Mouse (Mus musculus) liver, embryonic 14.5 days (tissue): ENCODE data around the gene Lekr1. TPM values are rescaled to one million over a fixed set of nuclear protein-coding genes. Genes with fewer than 3 reads are reported as not detected.

ENCODE experiments used
- ATAC-seq: fragments of 200-750 bp; cut with Nextera tagmentation; 2 replicates; pipeline ENCODE4 v1.8.0; 2017; ENCODE audit warnings: moderate number of reproducible peaks, mild to moderate bottlenecking, moderate library complexity; ENCODE audit not compliant: insufficient read depth
- DNase-seq, 3 experiments: peaks; one replicate each; pipeline ENCODE4 v3.0.0-alpha.2; 2012 to 2013; ENCODE audit warnings: low read depth in 3 of 3, low spot score in 3 of 3
- H3K27ac ChIP-seq: fragments of 300-500 bp; sonication (generic); 2 replicates; pipeline ENCODE4 v1.5.1; 2014; ENCODE audit warnings: moderate library complexity, mild to moderate bottlenecking, control low read depth, inconsistent platforms
- H3K27me3 ChIP-seq: fragments of 300-500 bp; sonication (generic); 2 replicates; pipeline ENCODE4 v1.6.1; 2014; ENCODE audit warnings: mild to moderate bottlenecking, low read length, moderate library complexity; ENCODE audit not compliant: control insufficient read depth, insufficient read depth
- H3K36me3 ChIP-seq: fragments of 300-500 bp; sonication (generic); replicated peaks from 2 replicates; pipeline ENCODE4 v1.6.1; 2014; ENCODE audit warnings: low read depth; ENCODE audit not compliant: control insufficient read depth, insufficient read depth
- H3K4me1 ChIP-seq, 2 experiments: fragments of 200-500 bp in 1 of 2; fragments of 300-500 bp in 1 of 2; sonication (generic) in 1 of 2; replicated peaks; 2 replicates each; pipeline ENCODE4 v1.6.1; 2012 to 2014; ENCODE audit warnings: antibody characterized with exemption in 1 of 2, inconsistent platforms in 1 of 2, low read length in 1 of 2; ENCODE audit not compliant: control insufficient read depth in 2 of 2, insufficient read depth in 2 of 2
- H3K4me2 ChIP-seq: fragments of 300-500 bp; sonication (generic); 2 replicates; pipeline ENCODE4 v1.6.1; 2014; ENCODE audit warnings: low read depth, mild to moderate bottlenecking, control low read depth, moderate library complexity
- H3K4me3 ChIP-seq, 2 experiments: fragments of 200-500 bp in 1 of 2; fragments of 300-500 bp in 1 of 2; sonication (generic) in 1 of 2; 2 replicates each; pipeline ENCODE4 v1.5.1; 2012 to 2014; ENCODE audit warnings: low read depth in 2 of 2, low read length in 2 of 2, mild to moderate bottlenecking in 2 of 2, control low read depth in 1 of 2, inconsistent platforms in 1 of 2, moderate library complexity in 1 of 2; ENCODE audit not compliant: insufficient read depth in 1 of 2
- H3K9ac ChIP-seq: fragments of 300-500 bp; sonication (generic); replicated peaks from 2 replicates; pipeline ENCODE4 v1.6.1; 2014; ENCODE audit warnings: mild to moderate bottlenecking, control low read depth, moderate library complexity
- H3K9me3 ChIP-seq: fragments of 300-500 bp; sonication (generic); 2 replicates; pipeline ENCODE4 v1.6.1; 2016; ENCODE audit warnings: low read length, mixed read lengths; ENCODE audit not compliant: control insufficient read depth
- CTCF ChIP-seq: IDR thresholded peaks from 2 replicates; pipeline ENCODE4 v1.5.1; 2016; ENCODE audit warnings: antibody characterized with exemption, low read depth, control low read depth
- EP300 ChIP-seq: IDR thresholded peaks from 2 replicates; pipeline ENCODE4 v1.6.1; 2016; ENCODE audit warnings: antibody characterized with exemption, low read depth
- WGBS: fragments of 180-500 bp; shearing (Covaris S2); extraction: QIAGEN DNeasy Blood & Tissue Kit; methylation state at CpG from one replicate; pipeline ENCODE4 v1.1.7; 2014; ENCODE audit not compliant: insufficient replicate concordance; 5-methylcytosine and 5-hydroxymethylcytosine counted together
- polyA plus RNA-seq, 2 experiments: library from polyadenylated mRNA; depleted of rRNA in 1 of 2; stranded (reverse) in 1 of 2; unstranded in 1 of 2; fragments of >200 nt; fragmentation: Nextera tagmentation in 1 of 2; extraction: Ambion mirVana in 1 of 2; gene quantifications; 2 replicates each; pipeline versions ENCODE4 v1.2.1 to v1.2.3; 2012 to 2014

Lekr1 gene
- polyA plus RNA-seq, 2 experiments, result 0.48 to 0.96 TPM

GRCm38 (mm10) chr3:65643654-65644053, 22.4 kb upstream of the Lekr1 start:
- Histone ChIP-seq H3K27me3 (no peaks in the 10 kb centered on the region), H3K9me3 (no peaks in the 10 kb centered on the region), H3K4me1 (no peaks in the 10 kb centered on the region), H3K36me3 (no peaks in the 10 kb centered on the region), H3K9ac (no peak overlapping the region), H3K27ac (no peak overlapping the region), H3K4me3 (no peak overlapping the region), H3K4me2 (no peak overlapping the region)
- 52% methylated on average over 1 of the region's 1 CpGs for WGBS
- TF ChIP-seq CTCF (no peak), EP300 (no peak)
- no peak for DNase-seq
- ATAC-seq, result no peak

GRCm38 (mm10) chr3:65647592-65647991, 18.4 kb upstream of the Lekr1 start:
- no peak for TF ChIP-seq CTCF
- no peak for TF ChIP-seq EP300
- Histone ChIP-seq H3K4me2 (no peak overlapping the region), H3K4me1 (no peaks in the 10 kb centered on the region), H3K9me3 (no peaks in the 10 kb centered on the region), H3K27ac (no peak overlapping the region), H3K27me3 (no peaks in the 10 kb centered on the region), H3K9ac (no peak overlapping the region), H3K36me3 (no peaks in the 10 kb centered on the region), H3K4me3 (no peak overlapping the region)
- DNase-seq (no peak), ATAC-seq (no peak)
- WGBS, result 64% methylated on average over 8 of the region's 8 CpGs

- 38% methylated on average over 1 of the region's 1 CpGs for WGBS
- H3K36me3 ChIP-seq, result no peaks in the 10 kb centered on the region
- ATAC-seq (no peak), DNase-seq (no peak)
- TF ChIP-seq CTCF, result no peak
- no peak for TF ChIP-seq EP300
- no peaks in the 10 kb centered on the region for H3K4me1 ChIP-seq
- H3K4me3 ChIP-seq, result no peak overlapping the region
- no peak overlapping the region for H3K9ac ChIP-seq
- no peaks in the 10 kb centered on the region for H3K9me3 ChIP-seq
- H3K4me2 ChIP-seq, result no peak overlapping the region
- H3K27me3 ChIP-seq, result no peaks in the 10 kb centered on the region
- H3K27ac ChIP-seq, result no peak overlapping the region
Observed at GRCm38 (mm10) chr3:65648913-65649312, 17.1 kb upstream of the Lekr1 start.

- no peaks in the 10 kb centered on the region for H3K36me3 ChIP-seq
- H3K27me3 ChIP-seq, result no peaks in the 10 kb centered on the region
- no peak for DNase-seq
- no peak overlapping the region for H3K4me3 ChIP-seq
- H3K4me2 ChIP-seq, result no peak overlapping the region
- ATAC-seq, result no peak
- H3K27ac ChIP-seq, result no peak overlapping the region
- H3K4me1 ChIP-seq, result peaks cover 0 to 3% of the 10 kb centered on the region in 2 experiments; a peak in 1 of 4 replicates
- WGBS, result 50% methylated on average over 7 of the region's 7 CpGs
- no peak overlapping the region for H3K9ac ChIP-seq
- TF ChIP-seq CTCF (no peak), EP300 (no peak)
- no peaks in the 10 kb centered on the region for H3K9me3 ChIP-seq
Observed at GRCm38 (mm10) chr3:65650156-65650815, 15.7 kb upstream of the Lekr1 start.

- 47% methylated on average over 10 of the region's 10 CpGs for WGBS
- H3K4me1 ChIP-seq, result peaks cover 0 to 3% of the 10 kb centered on the region in 2 experiments; a peak in 1 of 4 replicates
- H3K36me3 ChIP-seq, result no peaks in the 10 kb centered on the region
- H3K4me3 ChIP-seq, result no peak overlapping the region
- no peaks in the 10 kb centered on the region for H3K9me3 ChIP-seq
- H3K9ac ChIP-seq, result no peak overlapping the region
- TF ChIP-seq CTCF (no peak), EP300 (no peak)
- no peak for DNase-seq
- peaks cover 27% of the 10 kb centered on the region for H3K27me3 ChIP-seq
- no peak overlapping the region for H3K27ac ChIP-seq
- ATAC-seq, result no peak
- no peak overlapping the region for H3K4me2 ChIP-seq
Observed at GRCm38 (mm10) chr3:65654541-65655206, 11.4 kb upstream of the Lekr1 start.
